Mouse (Mus musculus) E14TG2a.4 (cell line): ENCODE measurements around the gene Stra6.

Experiments used
- CTCF ChIP-seq: conservative IDR thresholded peaks from 2 replicates; pipeline ENCODE4 v1.5.1; 2014; ENCODE audit warnings: low read length
- POU5F1 ChIP-seq: IDR thresholded peaks from 2 replicates; pipeline ENCODE4 v1.6.1; 2014; ENCODE audit warnings: low read length, borderline replicate concordance

GRCm38 (mm10) chr9:58103647-58104046 is 40.1 kb downstream of the Stra6 start:
- TF ChIP-seq CTCF (no peak), POU5F1 (no peak)
